ENCODE assay signal across 20 mouse cellular contexts in the genomic region with DNA sequence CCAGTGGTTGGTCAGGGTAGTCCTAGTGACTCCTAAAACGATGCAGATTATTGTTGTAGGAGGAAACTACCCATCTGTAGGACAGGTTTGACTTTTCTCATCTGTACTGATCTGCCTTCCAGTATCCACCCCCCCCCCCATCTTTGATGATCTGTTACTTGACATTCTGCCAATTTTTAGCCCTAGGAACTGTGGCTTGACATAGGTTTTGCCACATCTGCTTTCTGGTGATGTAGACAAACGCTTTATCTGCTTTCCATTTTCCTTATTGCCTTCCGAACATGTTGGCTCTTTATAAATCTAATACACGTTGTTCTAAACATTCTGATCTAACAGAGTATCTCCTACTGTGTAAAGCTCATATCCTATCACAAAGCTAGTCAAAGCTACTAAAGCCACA. TPM values are rescaled to one million over a fixed set of nuclear protein-coding genes. Genes with fewer than 3 reads are reported as not detected.
"Had no signal": no experiment of that assay in that cellular context is flagged by ENCODE, and none has a peak within 500 bp of the region (broad histone marks: within the 10 kb centered on the region; RNA-seq: fewer than 3 reads in every experiment).

No protein-coding gene starts in this region.

- H3K4me3 ChIP-seq: neural tube, embryonic 13.5 days; neural tube, embryonic 15.5 days; stomach, embryonic 15.5 days had no signal

- H3K27me3 ChIP-seq: neural tube, embryonic 13.5 days; neural tube, embryonic 15.5 days; stomach, embryonic 15.5 days had no signal

- H3K27ac ChIP-seq: neural tube, embryonic 13.5 days; neural tube, embryonic 15.5 days; stomach, embryonic 15.5 days; stomach, postnatal 0 days had no signal

- H3K9me3 ChIP-seq: neural tube, embryonic 13.5 days; neural tube, embryonic 15.5 days; stomach, embryonic 15.5 days had no signal

- H3K4me1 ChIP-seq: neural tube, embryonic 13.5 days; neural tube, embryonic 15.5 days; stomach, embryonic 15.5 days had no signal

- H3K36me3 ChIP-seq: neural tube, embryonic 13.5 days; neural tube, embryonic 15.5 days; stomach, embryonic 15.5 days had no signal

- H3K4me2 ChIP-seq: neural tube, embryonic 13.5 days; neural tube, embryonic 15.5 days; stomach, embryonic 15.5 days had no signal

- H3K9ac ChIP-seq: neural tube, embryonic 13.5 days; neural tube, embryonic 15.5 days; stomach, embryonic 15.5 days had no signal

- DNase-seq: retina, postnatal 1 day; right cerebral cortex, adult 18-20 months; right cerebral cortex, postnatal 14 days; right cerebral cortex, postnatal 25 days; right cerebral cortex, postnatal 4 days; spleen, adult 18-20 months; thymus, adult 18-20 months; thymus, adult 2 months; thymus, postnatal 14 days; thymus, postnatal 25 days; thymus, postnatal 36 days; thymus, postnatal 4 days had no signal

RNA-seq across cellular contexts. Expression of gene Gmnc, which starts 34.8 kb away (rescaled TPM):
- total RNA-seq: neutrophil, adult 5-6 weeks had no signal
- polyA plus RNA-seq: small intestine, adult 2 months; spleen, adult 2 months; thymus, postnatal 0 days had no signal
